Mouse (Mus musculus): Measurements from ENCODE around the gene Taf8. TPM values are rescaled to one million over a fixed set of nuclear protein-coding genes. Genes with fewer than 3 reads are reported as not detected.

The Taf8 gene
- 34.6 and 34.9 TPM in 2 replicates for polyA plus RNA-seq (2015; fragmentation: Nextera tagmentation; extraction: Ambion mirVana)

GRCm38 (mm10) chr17:47501946-47502706 lies at the start of gene Taf8:
TSS of gene Taf8 (minus strand) at chr17:47502292.
- H3K27me3 ChIP-seq: no peaks in the 10 kb centered on the region
- WGBS: 2% methylated on average over 40 of the region's 40 CpGs

DNA sequence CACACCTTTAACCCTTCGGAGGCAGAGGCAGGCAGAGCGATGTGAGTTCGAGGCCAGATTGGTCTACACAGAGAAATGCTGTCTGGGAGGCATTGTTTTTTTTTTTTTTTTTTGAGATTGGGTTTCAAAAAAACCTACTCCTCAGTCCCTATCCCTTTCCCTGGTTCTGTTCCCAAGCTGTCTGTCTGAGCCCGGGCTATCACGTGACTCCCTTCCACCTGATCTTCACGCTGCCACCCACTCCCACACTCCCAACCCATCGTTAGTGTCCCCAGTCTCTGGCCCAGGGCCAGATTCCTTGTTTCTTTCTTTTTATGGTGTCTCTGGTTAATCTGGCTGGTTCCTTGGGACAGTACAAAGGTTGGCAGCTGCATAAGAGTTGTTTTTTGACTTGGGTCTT lies 49.0 kb upstream of the Taf8 start:
- H3K27me3 ChIP-seq: no peaks in the 10 kb centered on the region
- no peak overlapping the region for H3K27ac ChIP-seq
- no peak for ATAC-seq (ENCODE audit: low FRiP score, low read depth)
- no peaks in the 10 kb centered on the region for H3K9me3 ChIP-seq
- no peaks in the 10 kb centered on the region for H3K4me1 ChIP-seq
- 57% methylated on average over 7 of the region's 7 CpGs for WGBS
- H3K4me2 ChIP-seq (replicated peaks): no peak overlapping the region
- H3K4me3 ChIP-seq: no peak overlapping the region
- H3K36me3 ChIP-seq: no peaks in the 10 kb centered on the region
- no peak overlapping the region for H3K9ac ChIP-seq

More at GRCm38 (mm10) chr17:47501946-47502706, at the start of gene Taf8:
- ATAC-seq (ENCODE audit: low FRiP score, low read depth): peak; percentile 96
- Histone ChIP-seq H3K4me2 (replicated peaks) (peak within 1 kb of the TSS; percentile 90), H3K9me3 (no peaks in the 10 kb centered on the region), H3K4me1 (peaks cover 31% of the 10 kb centered on the region), H3K4me3 (peak within 1 kb of the TSS; percentile 69), H3K36me3 (peaks cover 29% of the 10 kb centered on the region), H3K9ac (peak within 1 kb of the TSS; percentile 78), H3K27ac (peak within 1 kb of the TSS; percentile 63; the same call in 1 of the 2 replicates)

DNA sequence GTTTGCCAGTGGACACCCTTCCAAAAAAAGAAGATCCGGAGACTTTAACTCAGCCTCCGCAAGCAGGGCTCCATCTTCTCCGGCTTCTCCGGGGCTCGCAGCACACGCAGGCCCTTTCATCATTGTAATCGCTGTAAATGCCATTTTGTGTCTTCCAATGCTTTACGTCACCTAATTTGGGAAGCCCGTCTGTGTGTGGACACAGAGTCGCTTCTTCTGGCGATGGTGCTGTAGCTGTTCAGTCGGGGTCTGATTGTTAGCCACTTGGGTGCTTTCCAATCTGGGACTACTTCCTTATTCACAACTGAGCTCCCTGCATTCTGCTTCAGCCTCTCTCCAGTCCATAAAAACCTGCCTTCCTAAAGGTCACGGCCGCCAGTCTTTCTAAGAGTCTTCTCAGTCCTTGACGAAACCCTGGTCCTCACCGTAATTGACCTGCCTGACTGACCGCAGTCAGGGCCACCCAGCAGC lies 43.8 kb upstream of the Taf8 start:
- H3K4me2 ChIP-seq (replicated peaks): no peak overlapping the region
- ATAC-seq (ENCODE audit: low FRiP score, low read depth): no peak
- no peak overlapping the region for H3K4me3 ChIP-seq
- no peak overlapping the region for H3K27ac ChIP-seq
- H3K9me3 ChIP-seq: no peaks in the 10 kb centered on the region
- no peak overlapping the region for H3K9ac ChIP-seq
- H3K36me3 ChIP-seq: no peaks in the 10 kb centered on the region
- no peaks in the 10 kb centered on the region for H3K27me3 ChIP-seq
- peaks cover 4% of the 10 kb centered on the region; the same call in 1 of the 2 replicates for H3K4me1 ChIP-seq
- 74% methylated on average over 17 of the region's 17 CpGs for WGBS

- ATAC-seq (ENCODE audit: low FRiP score, low read depth): no peak
- no peak overlapping the region for H3K9ac ChIP-seq
- WGBS: 88% methylated on average over 12 of the region's 12 CpGs
These were observed 43.1 kb upstream of the Taf8 start for GRCm38 (mm10) chr17:47545154-47545553.

DNA sequence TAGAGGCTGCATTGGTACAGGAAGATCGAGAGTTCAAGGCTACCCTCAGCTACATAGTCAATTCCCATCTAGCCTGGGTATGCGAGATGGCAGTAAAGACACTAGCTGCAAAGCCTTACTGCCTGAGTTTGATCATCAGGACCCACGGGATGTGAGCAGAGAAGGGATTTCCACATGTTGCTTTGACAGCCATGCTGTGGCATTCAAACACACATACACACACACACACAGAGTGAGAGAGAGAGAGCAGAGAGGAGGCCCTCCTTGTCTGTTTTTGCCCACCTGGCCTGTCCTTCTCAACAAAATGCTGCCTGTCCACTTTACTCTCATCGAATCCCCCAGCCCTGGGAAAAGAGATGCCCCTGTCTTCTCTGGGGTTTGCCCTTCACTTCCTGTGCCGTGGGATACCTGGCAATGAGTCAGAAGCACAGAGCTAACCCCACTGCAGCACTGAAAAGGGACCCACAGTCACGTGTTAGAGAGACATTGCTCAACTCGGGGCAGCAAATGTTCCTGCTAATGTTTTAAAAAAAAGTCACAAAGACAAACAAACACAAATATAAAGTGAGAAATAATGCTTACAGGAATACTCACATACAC lies 41.1 kb upstream of the Taf8 start:
- Histone ChIP-seq H3K9ac (no peak overlapping the region), H3K4me2 (replicated peaks) (no peak overlapping the region), H3K27ac (no peak overlapping the region), H3K4me1 (peaks cover 4% of the 10 kb centered on the region; the same call in 1 of the 2 replicates), H3K27me3 (no peaks in the 10 kb centered on the region), H3K4me3 (no peak overlapping the region), H3K36me3 (no peaks in the 10 kb centered on the region), H3K9me3 (no peaks in the 10 kb centered on the region)
- no peak for ATAC-seq (ENCODE audit: low FRiP score, low read depth)
- 78% methylated on average over 7 of the region's 7 CpGs for WGBS

More at GRCm38 (mm10) chr17:47545154-47545553, 43.1 kb upstream of the Taf8 start:
- Histone ChIP-seq H3K9me3 (no peaks in the 10 kb centered on the region), H3K4me2 (replicated peaks) (no peak overlapping the region), H3K4me3 (no peak overlapping the region), H3K27ac (no peak overlapping the region), H3K27me3 (no peaks in the 10 kb centered on the region), H3K4me1 (peaks cover 4% of the 10 kb centered on the region; the same call in 1 of the 2 replicates), H3K36me3 (no peaks in the 10 kb centered on the region)

DNA sequence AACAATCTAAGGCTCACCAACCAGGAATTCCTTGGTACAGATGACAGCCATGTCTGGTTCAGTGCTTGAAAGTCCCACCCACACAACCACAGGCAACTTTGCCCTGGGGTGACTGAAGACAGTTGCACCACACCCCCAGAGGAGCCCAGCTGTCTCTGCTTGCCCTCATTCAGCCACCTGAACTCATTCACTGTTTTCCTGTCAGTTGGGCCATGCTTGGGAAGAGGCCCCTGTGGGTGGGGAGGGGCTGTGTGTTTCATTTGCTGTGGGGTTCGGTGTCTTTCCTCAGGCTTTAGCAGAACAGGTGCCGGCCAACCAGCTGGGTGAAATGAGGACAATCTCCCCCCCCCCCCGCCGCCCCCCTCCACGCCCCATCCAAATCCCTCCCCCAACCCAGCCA lies 40.0 kb upstream of the Taf8 start:
- no peaks in the 10 kb centered on the region for H3K9me3 ChIP-seq
- H3K27me3 ChIP-seq: no peaks in the 10 kb centered on the region
- no peak overlapping the region for H3K27ac ChIP-seq
- H3K36me3 ChIP-seq: no peaks in the 10 kb centered on the region
- no peak overlapping the region for H3K9ac ChIP-seq
- ATAC-seq (ENCODE audit: low FRiP score, low read depth): peak; percentile 72; the same call in 1 of the 2 replicates
- peaks cover 4% of the 10 kb centered on the region; the same call in 1 of the 2 replicates for H3K4me1 ChIP-seq
- no peak overlapping the region for H3K4me2 ChIP-seq (replicated peaks)
- H3K4me3 ChIP-seq: no peak overlapping the region
- WGBS: 64% methylated on average over 5 of the region's 5 CpGs

DNA sequence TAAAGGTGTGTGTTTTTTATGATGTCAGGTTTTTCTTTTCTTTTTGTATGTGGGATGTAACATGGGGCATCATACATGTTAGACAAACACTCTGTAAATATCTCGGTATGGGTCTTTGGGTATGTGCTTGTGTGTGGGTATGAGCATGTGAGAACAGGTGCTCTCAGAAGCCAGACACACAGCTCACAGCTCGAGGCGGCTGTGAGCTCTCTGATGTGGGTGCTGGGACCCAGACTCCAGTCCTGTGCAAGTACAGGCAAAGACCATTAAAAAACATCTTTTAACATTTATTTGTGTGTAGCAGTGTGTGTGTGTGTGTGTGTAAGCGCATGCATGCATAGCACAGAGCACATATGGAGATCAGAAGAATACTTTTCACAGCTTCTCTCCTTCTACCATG lies 37.0 kb upstream of the Taf8 start:
- Histone ChIP-seq H3K4me3 (no peak overlapping the region), H3K36me3 (no peaks in the 10 kb centered on the region), H3K4me2 (replicated peaks) (no peak overlapping the region), H3K4me1 (peaks cover 4% of the 10 kb centered on the region; the same call in 1 of the 2 replicates), H3K27ac (no peak overlapping the region), H3K27me3 (no peaks in the 10 kb centered on the region), H3K9ac (no peak overlapping the region), H3K9me3 (no peaks in the 10 kb centered on the region)
- ATAC-seq (ENCODE audit: low FRiP score, low read depth): no peak
- WGBS: 86% methylated on average over 4 of the region's 4 CpGs

- ATAC-seq (ENCODE audit: low FRiP score, low read depth): no peak
- Histone ChIP-seq H3K27me3 (no peaks in the 10 kb centered on the region), H3K9ac (no peak overlapping the region), H3K4me3 (no peak overlapping the region), H3K4me2 (replicated peaks) (no peak overlapping the region), H3K27ac (no peak overlapping the region), H3K36me3 (no peaks in the 10 kb centered on the region), H3K9me3 (no peaks in the 10 kb centered on the region), H3K4me1 (no peaks in the 10 kb centered on the region)
- WGBS: 86% methylated on average over 3 of the region's 3 CpGs
These were observed 36.0 kb upstream of the Taf8 start for GRCm38 (mm10) chr17:47538049-47538448.

DNA sequence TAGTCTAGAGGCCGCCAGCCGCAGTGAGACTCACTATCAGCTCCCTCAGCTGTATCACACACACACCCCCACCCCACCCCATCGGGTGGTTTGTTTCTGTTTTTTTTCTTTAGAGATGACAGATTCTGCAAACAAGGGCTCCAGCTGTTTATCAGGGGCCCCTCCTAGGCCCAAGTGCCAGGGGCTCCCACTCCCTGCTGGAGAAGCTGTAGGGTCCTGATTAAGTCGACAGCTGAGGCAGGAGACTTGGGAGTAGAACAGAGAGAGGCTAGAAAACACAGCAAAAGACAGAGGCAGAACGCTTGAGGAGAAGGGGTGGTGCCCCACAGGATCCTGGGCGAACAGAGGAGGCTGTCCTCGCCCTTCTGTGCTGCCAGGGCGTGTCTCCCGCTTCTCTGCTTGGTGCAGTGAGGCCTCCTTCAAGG lies 33.7 kb upstream of the Taf8 start:
- ATAC-seq (ENCODE audit: low FRiP score, low read depth): no peak
- 69% methylated on average over 9 of the region's 9 CpGs for WGBS
- no peak overlapping the region for H3K9ac ChIP-seq

GRCm38 (mm10) chr17:47533691-47534090 lies 31.6 kb upstream of the Taf8 start:
- Histone ChIP-seq H3K27ac (no peak overlapping the region), H3K4me2 (replicated peaks) (no peak overlapping the region), H3K4me1 (peaks cover 10% of the 10 kb centered on the region), H3K27me3 (no peaks in the 10 kb centered on the region), H3K36me3 (no peaks in the 10 kb centered on the region), H3K9me3 (no peaks in the 10 kb centered on the region), H3K4me3 (no peak overlapping the region), H3K9ac (no peak overlapping the region)
- 94% methylated on average over 13 of the region's 13 CpGs for WGBS
- ATAC-seq (ENCODE audit: low FRiP score, low read depth): no peak

More for the DNA sequence above, 33.7 kb upstream of the Taf8 start:
- Histone ChIP-seq H3K4me2 (replicated peaks) (no peak overlapping the region), H3K27ac (no peak overlapping the region), H3K36me3 (no peaks in the 10 kb centered on the region), H3K4me1 (no peaks in the 10 kb centered on the region), H3K27me3 (no peaks in the 10 kb centered on the region), H3K4me3 (no peak overlapping the region), H3K9me3 (no peaks in the 10 kb centered on the region)

DNA sequence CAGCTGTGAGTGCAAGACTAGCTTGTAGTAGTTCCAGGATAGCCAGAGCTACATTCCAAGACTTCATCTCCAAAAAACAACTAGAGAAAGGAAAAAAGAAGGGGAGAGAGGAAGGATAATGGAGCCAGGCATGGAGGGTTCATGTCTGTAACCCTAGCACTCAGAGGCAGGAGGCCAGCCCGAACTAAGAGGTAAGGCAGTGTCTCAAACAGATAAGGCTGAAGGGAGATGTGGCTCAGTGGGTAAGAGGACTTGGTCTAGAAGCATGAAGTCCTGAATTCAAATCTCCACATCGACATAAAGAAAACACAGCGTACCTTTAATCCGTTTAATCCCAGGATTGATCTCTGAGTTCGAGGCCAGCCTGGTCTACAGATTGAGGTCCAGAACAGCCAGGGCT lies 30.3 kb upstream of the Taf8 start:
- no peaks in the 10 kb centered on the region for H3K27me3 ChIP-seq
- no peak overlapping the region for H3K4me3 ChIP-seq
- no peak overlapping the region for H3K4me2 ChIP-seq (replicated peaks)
- no peak for ATAC-seq (ENCODE audit: low FRiP score, low read depth)
- no peak overlapping the region for H3K9ac ChIP-seq
- no peaks in the 10 kb centered on the region for H3K36me3 ChIP-seq
- peaks cover 23% of the 10 kb centered on the region for H3K4me1 ChIP-seq
- WGBS: 91% methylated on average over 5 of the region's 5 CpGs
- no peaks in the 10 kb centered on the region for H3K9me3 ChIP-seq
- no peak overlapping the region for H3K27ac ChIP-seq

GRCm38 (mm10) chr17:47531387-47531818 lies 29.3 kb upstream of the Taf8 start:
- Histone ChIP-seq H3K27me3 (no peaks in the 10 kb centered on the region), H3K9ac (no peak overlapping the region), H3K36me3 (no peaks in the 10 kb centered on the region), H3K4me3 (no peak overlapping the region), H3K4me1 (peaks cover 33% of the 10 kb centered on the region), H3K27ac (no peak overlapping the region), H3K9me3 (no peaks in the 10 kb centered on the region), H3K4me2 (replicated peaks) (no peak overlapping the region)
- 60% methylated on average over 10 of the region's 10 CpGs for whole genome bisulfite sequencing
- ATAC-seq (ENCODE audit: low FRiP score, low read depth): no peak

All from limb, embryonic 13.5 days (tissue).